Mouse (Mus musculus) liver, embryonic 14.5 days (tissue): ENCODE measurements around the gene Olfr1340. TPM values are rescaled to one million over a fixed set of nuclear protein-coding genes. Genes with fewer than 3 reads are reported as not detected.

ENCODE experiments used
- ATAC-seq: fragments of 200-750 bp; cut with Nextera tagmentation; 2 replicates; pipeline ENCODE4 v1.8.0; 2017; ENCODE audit warnings: moderate number of reproducible peaks, mild to moderate bottlenecking, moderate library complexity; ENCODE audit not compliant: insufficient read depth
- DNase-seq, 3 experiments: peaks; one replicate each; pipeline ENCODE4 v3.0.0-alpha.2; 2012 to 2013; ENCODE audit warnings: low read depth in 3 of 3, low spot score in 3 of 3
- H3K27ac ChIP-seq: fragments of 300-500 bp; sonication (generic); 2 replicates; pipeline ENCODE4 v1.5.1; 2014; ENCODE audit warnings: moderate library complexity, mild to moderate bottlenecking, control low read depth, inconsistent platforms
- H3K27me3 ChIP-seq: fragments of 300-500 bp; sonication (generic); 2 replicates; pipeline ENCODE4 v1.6.1; 2014; ENCODE audit warnings: mild to moderate bottlenecking, low read length, moderate library complexity; ENCODE audit not compliant: control insufficient read depth, insufficient read depth
- H3K36me3 ChIP-seq: fragments of 300-500 bp; sonication (generic); replicated peaks from 2 replicates; pipeline ENCODE4 v1.6.1; 2014; ENCODE audit warnings: low read depth; ENCODE audit not compliant: control insufficient read depth, insufficient read depth
- H3K4me1 ChIP-seq, 2 experiments: fragments of 200-500 bp in 1 of 2; fragments of 300-500 bp in 1 of 2; sonication (generic) in 1 of 2; replicated peaks; 2 replicates each; pipeline ENCODE4 v1.6.1; 2012 to 2014; ENCODE audit warnings: antibody characterized with exemption in 1 of 2, inconsistent platforms in 1 of 2, low read length in 1 of 2; ENCODE audit not compliant: control insufficient read depth in 2 of 2, insufficient read depth in 2 of 2
- H3K4me2 ChIP-seq: fragments of 300-500 bp; sonication (generic); 2 replicates; pipeline ENCODE4 v1.6.1; 2014; ENCODE audit warnings: low read depth, mild to moderate bottlenecking, control low read depth, moderate library complexity
- H3K4me3 ChIP-seq, 2 experiments: fragments of 200-500 bp in 1 of 2; fragments of 300-500 bp in 1 of 2; sonication (generic) in 1 of 2; 2 replicates each; pipeline ENCODE4 v1.5.1; 2012 to 2014; ENCODE audit warnings: low read depth in 2 of 2, low read length in 2 of 2, mild to moderate bottlenecking in 2 of 2, control low read depth in 1 of 2, inconsistent platforms in 1 of 2, moderate library complexity in 1 of 2; ENCODE audit not compliant: insufficient read depth in 1 of 2
- H3K9ac ChIP-seq: fragments of 300-500 bp; sonication (generic); replicated peaks from 2 replicates; pipeline ENCODE4 v1.6.1; 2014; ENCODE audit warnings: mild to moderate bottlenecking, control low read depth, moderate library complexity
- H3K9me3 ChIP-seq: fragments of 300-500 bp; sonication (generic); 2 replicates; pipeline ENCODE4 v1.6.1; 2016; ENCODE audit warnings: low read length, mixed read lengths; ENCODE audit not compliant: control insufficient read depth
- CTCF ChIP-seq: IDR thresholded peaks from 2 replicates; pipeline ENCODE4 v1.5.1; 2016; ENCODE audit warnings: antibody characterized with exemption, low read depth, control low read depth
- EP300 ChIP-seq: IDR thresholded peaks from 2 replicates; pipeline ENCODE4 v1.6.1; 2016; ENCODE audit warnings: antibody characterized with exemption, low read depth
- WGBS: fragments of 180-500 bp; shearing (Covaris S2); extraction: QIAGEN DNeasy Blood & Tissue Kit; methylation state at CpG from one replicate; pipeline ENCODE4 v1.1.7; 2014; ENCODE audit not compliant: insufficient replicate concordance; 5-methylcytosine and 5-hydroxymethylcytosine counted together
- polyA plus RNA-seq, 2 experiments: library from polyadenylated mRNA; depleted of rRNA in 1 of 2; stranded (reverse) in 1 of 2; unstranded in 1 of 2; fragments of >200 nt; fragmentation: Nextera tagmentation in 1 of 2; extraction: Ambion mirVana in 1 of 2; gene quantifications; 2 replicates each; pipeline versions ENCODE4 v1.2.1 to v1.2.3; 2012 to 2014

The Olfr1340 gene
- polyA plus RNA-seq (2012; rRNA removed), result not detected in 2 replicates
- not detected in 2 replicates for polyA plus RNA-seq (2014; fragmentation: Nextera tagmentation; extraction: Ambion mirVana)

DNA sequence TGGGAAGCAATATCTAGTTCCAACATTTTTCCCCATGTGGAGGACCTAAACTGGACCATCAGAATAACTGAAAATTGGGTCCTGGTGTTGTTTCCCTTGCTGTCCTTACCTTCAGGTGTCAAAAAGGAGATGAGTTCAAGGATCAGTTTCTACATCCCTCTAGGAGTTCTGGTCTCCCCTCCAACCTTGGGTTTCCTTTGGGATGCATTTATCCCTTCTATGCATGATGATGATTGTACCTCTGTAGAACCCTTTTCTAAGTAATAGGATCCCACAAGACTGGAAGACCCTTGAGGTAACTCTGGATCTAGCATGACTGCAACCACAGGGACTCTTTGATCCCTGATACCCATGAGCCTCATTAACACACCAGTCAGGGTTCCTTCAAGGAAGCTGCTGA lies at the start of gene Olfr1340:
TSS of gene Olfr1340 (plus strand) at position 301 of the 400 bp plus-strand sequence.
- TF ChIP-seq EP300 (no peak), CTCF (no peak)
- no peak within 1 kb of the TSS for H3K9ac ChIP-seq
- no peaks in the 10 kb centered on the region for H3K36me3 ChIP-seq
- no peaks in the 10 kb centered on the region for H3K27me3 ChIP-seq
- ATAC-seq (no peak), DNase-seq (no peak)
- H3K27ac ChIP-seq, result no peak within 1 kb of the TSS
- H3K9me3 ChIP-seq, result no peaks in the 10 kb centered on the region
- no peak within 1 kb of the TSS for H3K4me3 ChIP-seq
- no peak within 1 kb of the TSS for H3K4me2 ChIP-seq
- H3K4me1 ChIP-seq, result no peaks in the 10 kb centered on the region

DNA sequence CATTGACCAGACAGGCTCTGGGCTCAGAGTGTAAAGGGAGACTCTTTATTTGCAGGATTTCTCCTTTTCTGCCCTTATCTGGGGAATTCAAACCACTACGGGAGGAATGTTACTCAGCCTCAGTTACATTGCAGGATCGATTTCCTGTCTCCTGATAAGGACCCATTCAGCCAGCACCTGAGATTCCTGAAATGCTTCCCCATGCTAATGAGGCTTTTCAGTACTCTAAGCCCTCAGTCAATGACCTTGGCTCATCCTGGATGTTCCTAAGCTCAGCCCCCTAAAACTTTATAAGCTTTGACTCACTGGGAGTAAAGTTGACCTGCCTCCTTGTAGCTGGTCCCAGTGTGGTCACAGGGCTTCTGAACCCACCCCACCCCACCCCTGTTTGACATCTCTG lies 32.9 kb upstream of the Olfr1340 start:
- DNase-seq (no peak), ATAC-seq (no peak)
- Histone ChIP-seq H3K9me3 (no peaks in the 10 kb centered on the region), H3K36me3 (no peaks in the 10 kb centered on the region), H3K4me2 (no peak overlapping the region), H3K4me1 (no peaks in the 10 kb centered on the region), H3K27ac (no peak overlapping the region), H3K9ac (no peak overlapping the region), H3K27me3 (no peaks in the 10 kb centered on the region), H3K4me3 (no peak overlapping the region)
- 12% methylated on average over 2 of the region's 2 CpGs for WGBS
- TF ChIP-seq CTCF (no peak), EP300 (no peak)

- 17% methylated on average over 12 of the region's 12 CpGs for WGBS
Observed at GRCm38 (mm10) chr4:118692412-118692973, 27.4 kb upstream of the Olfr1340 start, which contains the start of gene Olfr1342. Gene Olfr1342, minus strand, starts transcription at chr4:118692756.

DNA sequence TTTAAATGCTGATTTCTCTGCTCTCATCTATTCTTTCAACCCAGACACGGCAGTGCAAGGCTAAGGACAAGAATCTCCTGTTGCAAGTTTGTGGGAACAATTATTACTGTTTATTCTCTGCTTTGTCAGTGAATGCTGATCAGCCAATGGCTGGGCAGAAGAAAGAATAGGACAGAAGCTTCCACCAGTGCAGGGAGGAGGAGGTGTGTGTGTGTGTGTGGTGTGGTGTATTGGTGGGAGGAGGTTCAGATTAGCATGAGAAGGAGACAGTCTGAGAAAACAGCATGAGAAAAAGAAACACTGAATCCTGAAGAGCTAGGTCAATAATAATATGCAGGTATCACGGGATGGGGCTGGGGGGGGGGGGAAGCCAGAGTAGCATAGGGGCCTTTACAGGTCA lies 26.1 kb upstream of the Olfr1340 start:
- no peak overlapping the region for H3K9ac ChIP-seq
- H3K4me2 ChIP-seq, result no peak overlapping the region
- H3K27me3 ChIP-seq, result no peaks in the 10 kb centered on the region
- H3K9me3 ChIP-seq, result no peaks in the 10 kb centered on the region
- H3K27ac ChIP-seq, result no peak overlapping the region
- H3K4me1 ChIP-seq, result no peaks in the 10 kb centered on the region
- H3K36me3 ChIP-seq, result no peaks in the 10 kb centered on the region
- TF ChIP-seq EP300 (no peak), CTCF (no peak)
- WGBS, result 35% methylated on average over 2 of the region's 2 CpGs
- no peak for ATAC-seq
- H3K4me3 ChIP-seq, result no peak overlapping the region
- DNase-seq, result no peak

More at GRCm38 (mm10) chr4:118692412-118692973, 27.4 kb upstream of the Olfr1340 start, which contains the start of gene Olfr1342:
- no peak within 1 kb of the TSS for H3K27ac ChIP-seq
- no peaks in the 10 kb centered on the region for H3K27me3 ChIP-seq
- no peak within 1 kb of the TSS for H3K4me3 ChIP-seq
- H3K4me1 ChIP-seq, result no peaks in the 10 kb centered on the region
- H3K4me2 ChIP-seq, result no peak within 1 kb of the TSS
- no peak within 1 kb of the TSS for H3K9ac ChIP-seq
- TF ChIP-seq EP300 (no peak), CTCF (no peak)
- H3K9me3 ChIP-seq, result no peaks in the 10 kb centered on the region
- H3K36me3 ChIP-seq, result no peaks in the 10 kb centered on the region
- DNase-seq (no peak), ATAC-seq (no peak)

GRCm38 (mm10) chr4:118703223-118703622 lies 16.7 kb upstream of the Olfr1340 start, which contains the start of gene Olfr1341:
Gene Olfr1341, plus strand, starts transcription at chr4:118703523.
- WGBS, result 51% methylated on average over 3 of the region's 3 CpGs
- H3K27me3 ChIP-seq, result no peaks in the 10 kb centered on the region
- H3K36me3 ChIP-seq, result no peaks in the 10 kb centered on the region
- DNase-seq (no peak), ATAC-seq (no peak)
- TF ChIP-seq EP300 (no peak), CTCF (no peak)
- no peak within 1 kb of the TSS for H3K9ac ChIP-seq
- no peaks in the 10 kb centered on the region for H3K4me1 ChIP-seq
- no peaks in the 10 kb centered on the region for H3K9me3 ChIP-seq
- H3K4me2 ChIP-seq, result no peak within 1 kb of the TSS
- H3K27ac ChIP-seq, result no peak within 1 kb of the TSS
- H3K4me3 ChIP-seq, result no peak within 1 kb of the TSS
